Mouse (Mus musculus): Measurements from ENCODE around the gene Ano1. TPM values are rescaled to one million over a fixed set of nuclear protein-coding genes. Genes with fewer than 3 reads are reported as not detected.

Gene Ano1
- total RNA-seq (2014; rRNA removed) (5.8 and 9.0 TPM in 2 replicates), polyA plus RNA-seq (2015; fragmentation: Nextera tagmentation; extraction: Ambion mirVana) (8.3 and 8.7 TPM in 2 replicates)

DNA sequence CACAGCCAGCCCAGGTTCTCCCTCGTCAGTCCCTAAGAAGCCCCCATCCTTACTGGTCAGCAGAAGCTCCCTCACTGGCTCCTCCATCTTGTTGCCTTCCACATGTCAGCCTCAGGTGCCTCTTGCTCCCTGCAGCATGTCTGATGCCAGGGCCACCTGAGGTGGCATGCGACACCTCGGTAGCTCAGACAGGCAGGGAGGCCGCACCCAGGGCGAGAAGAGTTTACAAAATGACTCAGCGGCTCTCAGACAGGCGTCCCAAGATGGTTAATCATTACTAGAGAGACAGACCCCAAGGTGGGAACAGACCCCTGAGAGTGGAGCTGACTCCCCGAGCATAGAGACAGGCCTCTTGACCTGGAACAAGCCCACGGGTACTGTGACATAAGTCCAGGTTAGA is at the start of gene Ano1:
Gene Ano1 (minus strand): TSS at position 142 of the 400 bp plus-strand sequence.
- TF ChIP-seq CTCF (IDR thresholded peaks at IDR 0.05; ENCODE audit: low read depth): no peak
- no peak for DNase-seq (ENCODE audit: low spot score)
- no peaks in the 10 kb centered on the region; the same call in 1 of the 2 replicates for H3K27me3 ChIP-seq (ENCODE audit: insufficient read depth, low read length)
- no peak for ATAC-seq
- no peaks in the 10 kb centered on the region for H3K36me3 ChIP-seq (ENCODE audit: insufficient read depth, low read length)
- no peak within 1 kb of the TSS for H3K27ac ChIP-seq
- 83% methylated on average over 9 of the region's 9 CpGs for WGBS
- H3K9me3 ChIP-seq (ENCODE audit: low read length): no peaks in the 10 kb centered on the region
- H3K9ac ChIP-seq (replicated peaks; ENCODE audit: low read length): no peak within 1 kb of the TSS
- H3K4me2 ChIP-seq (ENCODE audit: low read depth, low read length): no peak within 1 kb of the TSS
- no peak within 1 kb of the TSS for H3K4me3 ChIP-seq (ENCODE audit: low read length)
- H3K4me1 ChIP-seq (ENCODE audit: insufficient read depth, low read length): no peaks in the 10 kb centered on the region; the same call in 1 of the 2 replicates

DNA sequence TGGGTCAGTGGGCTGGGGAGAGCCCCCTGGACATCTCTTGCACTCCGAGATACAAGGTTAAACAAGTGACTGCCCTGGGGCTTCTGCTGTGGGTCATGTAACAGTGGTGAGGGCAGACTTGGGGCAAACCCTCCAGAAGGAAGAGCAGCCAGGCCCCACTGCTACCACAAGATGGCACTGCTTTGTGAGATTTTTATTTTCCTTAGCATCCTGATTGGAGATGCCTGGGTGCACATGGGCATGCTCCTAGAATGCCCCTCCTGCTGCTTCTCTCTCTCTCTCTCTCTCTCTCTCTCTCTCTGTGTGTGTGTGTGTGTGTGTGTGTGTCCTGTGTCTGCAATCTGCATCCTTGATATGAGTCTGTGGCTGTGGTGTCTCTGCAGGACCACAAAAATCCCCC is 46.7 kb upstream of the Ano1 start:
- peak; percentile 64 for ATAC-seq
- H3K9me3 ChIP-seq (ENCODE audit: low read length): no peaks in the 10 kb centered on the region
- H3K4me1 ChIP-seq (ENCODE audit: insufficient read depth, low read length): no peaks in the 10 kb centered on the region
- 62% methylated on average over 1 of the region's 1 CpGs for WGBS
- DNase-seq (ENCODE audit: low spot score): peak; percentile 82
- no peak overlapping the region for H3K4me3 ChIP-seq (ENCODE audit: low read length)
- no peaks in the 10 kb centered on the region for H3K36me3 ChIP-seq (ENCODE audit: insufficient read depth, low read length)
- H3K27ac ChIP-seq: no peak overlapping the region
- peak; percentile 82 for TF ChIP-seq CTCF (IDR thresholded peaks at IDR 0.05; ENCODE audit: low read depth)
- no peak overlapping the region for H3K9ac ChIP-seq (replicated peaks; ENCODE audit: low read length)
- no peak overlapping the region for H3K4me2 ChIP-seq (ENCODE audit: low read depth, low read length)
- no peaks in the 10 kb centered on the region for H3K27me3 ChIP-seq (ENCODE audit: insufficient read depth, low read length)

GRCm38 (mm10) chr7:144796986-144797735 is 45.4 kb upstream of the Ano1 start:
- no peak overlapping the region for H3K4me2 ChIP-seq (ENCODE audit: low read depth, low read length)
- H3K9me3 ChIP-seq (ENCODE audit: low read length): no peaks in the 10 kb centered on the region
- no peaks in the 10 kb centered on the region for H3K27me3 ChIP-seq (ENCODE audit: insufficient read depth, low read length)
- no peak for TF ChIP-seq CTCF (IDR thresholded peaks at IDR 0.05; ENCODE audit: low read depth)
- no peak overlapping the region for H3K4me3 ChIP-seq (ENCODE audit: low read length)
- WGBS: 37% methylated on average over 17 of the region's 17 CpGs
- ATAC-seq (no peak; the same call in 1 of the 2 replicates), DNase-seq (ENCODE audit: low spot score) (peak; percentile 41)
- no peaks in the 10 kb centered on the region for H3K36me3 ChIP-seq (ENCODE audit: insufficient read depth, low read length)
- no peak overlapping the region for H3K27ac ChIP-seq
- H3K4me1 ChIP-seq (ENCODE audit: insufficient read depth, low read length): no peaks in the 10 kb centered on the region
- no peak overlapping the region for H3K9ac ChIP-seq (replicated peaks; ENCODE audit: low read length)

- Histone ChIP-seq H3K36me3 (ENCODE audit: insufficient read depth, low read length) (no peaks in the 10 kb centered on the region), H3K9ac (replicated peaks; ENCODE audit: low read length) (no peak overlapping the region), H3K9me3 (ENCODE audit: low read length) (no peaks in the 10 kb centered on the region), H3K4me1 (ENCODE audit: insufficient read depth, low read length) (no peaks in the 10 kb centered on the region), H3K27me3 (ENCODE audit: insufficient read depth, low read length) (no peaks in the 10 kb centered on the region), H3K4me3 (ENCODE audit: low read length) (no peak overlapping the region), H3K27ac (no peak overlapping the region), H3K4me2 (ENCODE audit: low read depth, low read length) (no peak overlapping the region)
- ATAC-seq: no peak
- DNase-seq (ENCODE audit: low spot score): no peak
- TF ChIP-seq CTCF (IDR thresholded peaks at IDR 0.05; ENCODE audit: low read depth): no peak
- 87% methylated on average over 9 of the region's 9 CpGs for WGBS
Measured at GRCm38 (mm10) chr7:144795976-144796474, 44.3 kb upstream of the Ano1 start.

DNA sequence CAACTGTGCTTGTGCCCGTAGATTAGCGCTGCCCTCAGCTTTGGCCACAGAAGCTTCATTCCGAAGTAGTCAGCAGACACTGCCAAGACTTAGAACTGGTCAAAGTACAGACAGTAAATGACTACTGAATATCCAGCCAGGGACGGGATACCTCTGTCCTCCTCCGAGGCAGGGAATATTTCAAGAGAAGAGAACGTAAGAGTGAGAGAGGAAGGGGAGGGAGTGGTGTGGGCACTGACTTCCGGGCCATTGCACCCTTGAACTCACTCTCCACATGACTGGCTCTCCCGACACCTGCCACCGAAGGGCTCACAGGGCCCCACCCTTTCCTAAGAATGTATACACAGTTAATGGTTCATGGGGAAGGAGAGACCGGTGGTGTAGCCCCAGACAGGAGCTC is 41.5 kb upstream of the Ano1 start:
- H3K27ac ChIP-seq: no peak overlapping the region
- no peaks in the 10 kb centered on the region for H3K9me3 ChIP-seq (ENCODE audit: low read length)
- no peaks in the 10 kb centered on the region for H3K4me1 ChIP-seq (ENCODE audit: insufficient read depth, low read length)
- no peaks in the 10 kb centered on the region for H3K36me3 ChIP-seq (ENCODE audit: insufficient read depth, low read length)
- ATAC-seq (no peak), DNase-seq (ENCODE audit: low spot score) (no peak)
- no peak overlapping the region for H3K9ac ChIP-seq (replicated peaks; ENCODE audit: low read length)
- WGBS: 85% methylated on average over 10 of the region's 10 CpGs
- no peak overlapping the region for H3K4me2 ChIP-seq (ENCODE audit: low read depth, low read length)
- TF ChIP-seq CTCF (IDR thresholded peaks at IDR 0.05; ENCODE audit: low read depth): no peak
- no peak overlapping the region for H3K4me3 ChIP-seq (ENCODE audit: low read length)
- no peaks in the 10 kb centered on the region for H3K27me3 ChIP-seq (ENCODE audit: insufficient read depth, low read length)

DNA sequence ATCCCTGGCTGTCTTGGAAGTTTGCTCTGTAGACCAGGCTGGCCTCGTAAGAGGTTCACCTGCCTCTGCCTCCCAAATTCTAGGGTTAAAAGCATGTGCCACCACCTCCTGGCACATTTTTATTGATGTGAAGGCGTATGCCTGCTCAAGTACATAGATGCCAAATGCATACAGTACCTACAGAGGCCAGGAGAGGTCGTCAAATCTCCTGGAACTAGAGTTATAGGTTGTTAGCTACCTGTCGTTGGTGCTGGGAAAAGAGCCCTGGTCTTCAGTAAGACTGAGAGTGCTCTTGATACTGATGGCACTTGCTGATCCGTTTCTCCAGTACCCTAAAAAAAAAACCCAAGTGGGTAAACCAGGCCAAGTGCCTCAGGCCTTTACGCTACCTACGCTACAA is 39.7 kb upstream of the Ano1 start:
- H3K9me3 ChIP-seq (ENCODE audit: low read length): no peaks in the 10 kb centered on the region
- no peaks in the 10 kb centered on the region for H3K4me1 ChIP-seq (ENCODE audit: insufficient read depth, low read length)
- no peak overlapping the region for H3K4me3 ChIP-seq (ENCODE audit: low read length)
- H3K4me2 ChIP-seq (ENCODE audit: low read depth, low read length): no peak overlapping the region
- H3K9ac ChIP-seq (replicated peaks; ENCODE audit: low read length): no peak overlapping the region
- no peak for ATAC-seq
- DNase-seq (ENCODE audit: low spot score): no peak
- no peaks in the 10 kb centered on the region for H3K27me3 ChIP-seq (ENCODE audit: insufficient read depth, low read length)
- no peak for TF ChIP-seq CTCF (IDR thresholded peaks at IDR 0.05; ENCODE audit: low read depth)
- no peaks in the 10 kb centered on the region for H3K36me3 ChIP-seq (ENCODE audit: insufficient read depth, low read length)
- WGBS: 89% methylated on average over 7 of the region's 7 CpGs
- no peak overlapping the region for H3K27ac ChIP-seq

All from hindbrain, postnatal 0 days (tissue).